Mouse (Mus musculus) megakaryocyte, embryonic 14.5 days (primary cell): ENCODE results near the gene N4bp1.

Experiments
- FLI1 ChIP-seq: IDR thresholded peaks from 2 replicates; pipeline ENCODE4 v1.6.1; 2012; ENCODE audit warnings: low read length, inconsistent platforms, mixed read lengths
- GATA1 ChIP-seq: IDR thresholded peaks from 3 replicates; pipeline ENCODE4 v1.6.1; 2012; ENCODE audit warnings: mixed read lengths, low read length, inconsistent platforms, borderline replicate concordance

GRCm38 (mm10) chr8:86768499-86768898 is 116.6 kb downstream of the N4bp1 start:
- TF ChIP-seq GATA1 (no peak), FLI1 (no peak)
